Mouse (Mus musculus): ENCODE results near the gene Cactin. TPM values are rescaled to one million over a fixed set of nuclear protein-coding genes. Genes with fewer than 3 reads are reported as not detected.

Cactin gene
- polyA plus RNA-seq (2012; rRNA removed): 25.7 and 28.1 TPM in 2 replicates

DNA sequence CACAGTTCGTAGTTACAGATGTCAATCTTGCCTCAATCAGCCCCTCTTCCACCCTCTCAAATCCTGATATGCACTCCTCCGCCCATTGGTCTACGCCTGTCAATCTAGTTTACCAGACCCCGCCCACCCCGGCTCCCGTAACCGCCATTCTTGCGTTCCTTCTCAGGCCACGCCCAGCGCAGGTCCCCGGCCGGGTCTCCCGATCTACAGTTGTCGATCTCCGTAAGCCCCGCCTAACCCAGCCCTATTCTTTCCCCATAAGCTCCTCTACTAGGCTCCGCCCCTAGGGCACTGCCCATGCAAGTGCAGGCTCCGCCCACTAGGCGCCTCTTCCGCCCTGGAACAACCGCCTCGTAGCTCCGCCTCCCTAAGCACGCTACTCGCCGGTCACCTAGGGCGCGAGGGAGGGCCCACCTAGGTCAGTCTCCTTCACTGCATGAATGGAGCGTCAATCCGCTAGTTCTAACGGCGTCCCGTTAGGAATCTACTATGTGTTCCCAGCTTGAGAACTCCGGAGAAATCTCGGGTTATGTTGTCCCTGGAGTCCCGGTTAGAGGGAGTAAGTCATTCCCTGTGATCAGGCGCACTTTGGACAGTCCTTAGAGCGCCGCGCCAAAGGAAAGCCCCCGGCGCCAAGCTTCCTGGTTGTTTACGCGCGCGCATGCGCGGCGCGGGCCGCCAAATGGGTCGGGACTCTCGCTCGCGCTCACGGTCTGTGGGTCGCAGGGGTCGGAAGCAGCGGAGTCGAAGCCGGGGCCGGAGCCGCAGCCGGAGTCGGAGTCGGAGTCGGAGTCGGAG, at the start of gene Cactin:
Gene Cactin (plus strand): TSS at position 554 of the 798 bp plus-strand sequence.
- peak; percentile 99 for DNase-seq (ENCODE audit: low read depth, low spot score)
- under 1% methylated on average over 68 of the region's 68 CpGs for WGBS

DNA sequence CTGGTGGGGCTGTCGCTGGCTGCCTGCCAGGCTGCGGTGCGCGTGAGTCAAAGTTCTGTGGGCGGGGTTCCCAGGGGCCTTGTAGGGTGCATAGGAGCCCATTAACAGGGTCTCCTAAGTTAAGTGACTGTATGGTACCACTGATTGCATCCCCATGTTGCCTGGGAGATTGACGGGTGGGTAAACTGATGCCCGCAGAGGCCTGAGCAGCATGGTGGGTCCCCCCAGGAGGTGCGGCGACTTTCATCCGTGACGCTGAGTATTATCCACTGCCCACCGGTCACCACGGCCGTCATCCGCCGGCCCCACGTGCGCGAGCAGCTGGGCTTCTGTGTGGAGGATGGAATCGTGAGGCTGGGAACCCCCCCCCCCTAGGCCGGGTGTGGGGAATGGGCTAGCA, 48.5 kb upstream of the Cactin start:
- no peak for DNase-seq (ENCODE audit: low read depth, low spot score)
- 82% methylated on average over 21 of the region's 21 CpGs for WGBS

DNA sequence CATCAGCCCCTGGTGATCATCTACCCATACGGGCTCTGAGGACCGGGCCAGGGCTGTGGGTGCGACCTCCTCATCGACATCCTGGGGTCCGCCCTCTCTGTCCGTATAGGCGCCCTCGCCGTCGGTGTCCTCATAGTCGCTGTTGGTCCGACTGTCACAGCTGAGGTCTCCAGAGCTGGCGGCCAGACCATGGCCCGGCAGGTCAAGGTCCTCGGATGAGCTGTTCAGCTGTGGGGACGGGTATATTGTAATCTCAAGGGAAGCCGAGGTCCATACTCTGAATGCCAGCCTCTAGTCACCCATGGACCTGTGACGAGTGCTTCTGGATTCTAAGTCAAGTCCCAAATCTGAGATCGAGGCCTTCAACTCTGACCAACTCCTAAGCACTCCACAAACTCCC, 47.1 kb upstream of the Cactin start:
- WGBS: 93% methylated on average over 19 of the region's 19 CpGs

DNA sequence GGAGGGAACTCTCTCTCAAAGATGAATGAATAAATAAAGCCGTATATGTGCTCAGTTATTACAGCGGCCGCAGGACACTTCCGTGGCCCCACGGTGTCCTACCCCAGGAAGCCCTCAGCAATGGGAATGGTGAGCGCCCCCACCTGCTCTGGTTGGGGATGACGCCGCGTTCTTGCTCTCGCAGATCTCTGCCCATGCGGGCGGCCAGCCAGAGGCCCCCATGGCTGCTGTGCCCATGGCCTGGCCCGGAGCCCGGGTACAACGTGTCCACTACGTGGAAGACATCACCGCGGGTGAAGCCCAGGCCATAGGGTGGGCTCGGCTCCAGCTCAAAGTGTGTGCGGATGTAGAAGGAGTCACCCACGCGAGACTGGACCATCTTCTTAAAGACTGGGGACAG, 43.2 kb upstream of the Cactin start:
- no peak for DNase-seq (ENCODE audit: low read depth, low spot score)
- 90% methylated on average over 22 of the region's 22 CpGs for WGBS

More for the DNA sequence above, 47.1 kb upstream of the Cactin start:
- DNase-seq (ENCODE audit: low read depth, low spot score): no peak

DNA sequence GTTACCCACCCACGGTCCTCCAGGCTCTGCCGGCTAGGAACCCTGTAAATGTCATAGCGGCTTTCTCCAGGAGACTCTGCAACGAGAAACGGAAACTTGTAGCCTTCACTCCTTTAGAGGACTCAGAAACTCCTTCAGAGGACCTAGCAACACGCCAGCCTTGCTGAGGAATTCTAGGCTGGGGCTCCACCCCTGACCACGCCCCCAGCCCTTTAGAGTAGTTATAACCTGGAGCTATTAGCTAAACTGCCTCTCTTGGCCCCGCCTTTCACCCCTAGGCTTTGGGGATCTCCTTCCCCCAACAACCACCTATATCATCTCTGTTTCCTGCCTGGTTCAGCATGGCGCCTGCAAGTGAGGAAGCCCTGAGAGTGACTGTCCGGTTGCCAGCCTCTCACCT, 41.4 kb upstream of the Cactin start:
- no peak for DNase-seq (ENCODE audit: low read depth, low spot score)
- WGBS: 62% methylated on average over 10 of the region's 10 CpGs

DNA sequence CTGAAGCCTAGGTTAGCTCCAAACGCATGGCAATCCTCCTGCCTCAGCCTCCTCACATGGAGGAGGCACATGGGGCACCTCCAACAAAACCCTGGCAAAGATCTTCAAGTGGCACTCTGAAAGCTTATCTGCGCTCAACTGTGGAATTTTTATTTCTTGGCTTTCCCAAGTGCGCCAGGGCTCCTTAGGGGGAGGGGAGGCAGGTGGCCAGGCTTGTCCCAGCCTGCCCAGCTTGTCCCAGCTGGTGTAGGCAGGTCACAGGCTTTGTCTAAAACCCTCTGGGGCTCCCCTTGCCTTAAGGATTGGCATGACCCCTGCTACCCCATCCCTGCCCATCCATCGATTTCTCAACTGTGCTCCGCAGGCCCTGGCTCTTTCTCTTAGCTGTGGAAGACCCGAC, 36.7 kb upstream of the Cactin start:
- DNase-seq (ENCODE audit: low read depth, low spot score): no peak
- WGBS: 50% methylated on average over 6 of the region's 6 CpGs

DNA sequence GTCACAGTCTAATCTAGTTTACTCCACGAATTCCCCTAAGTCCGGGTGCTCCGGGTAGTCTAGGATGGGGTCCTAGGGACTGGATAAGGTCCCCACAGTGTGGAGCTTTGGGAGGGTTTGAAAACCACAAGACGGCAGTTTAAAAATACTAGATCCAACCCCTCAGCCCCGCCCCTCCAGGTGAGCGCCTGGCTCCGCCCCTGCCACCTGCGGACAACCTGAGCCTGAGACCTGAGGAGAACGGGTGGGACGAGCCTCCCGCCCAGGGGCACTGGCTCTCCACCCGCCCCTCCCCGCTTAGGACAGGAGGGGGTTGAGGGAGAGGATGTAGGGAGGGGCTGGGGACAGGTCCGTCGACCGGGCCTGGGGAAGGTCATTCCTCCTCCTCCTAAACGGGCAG, 36.2 kb upstream of the Cactin start:
- 5% methylated on average over 17 of the region's 17 CpGs for WGBS
- no peak for DNase-seq (ENCODE audit: low read depth, low spot score)

DNA sequence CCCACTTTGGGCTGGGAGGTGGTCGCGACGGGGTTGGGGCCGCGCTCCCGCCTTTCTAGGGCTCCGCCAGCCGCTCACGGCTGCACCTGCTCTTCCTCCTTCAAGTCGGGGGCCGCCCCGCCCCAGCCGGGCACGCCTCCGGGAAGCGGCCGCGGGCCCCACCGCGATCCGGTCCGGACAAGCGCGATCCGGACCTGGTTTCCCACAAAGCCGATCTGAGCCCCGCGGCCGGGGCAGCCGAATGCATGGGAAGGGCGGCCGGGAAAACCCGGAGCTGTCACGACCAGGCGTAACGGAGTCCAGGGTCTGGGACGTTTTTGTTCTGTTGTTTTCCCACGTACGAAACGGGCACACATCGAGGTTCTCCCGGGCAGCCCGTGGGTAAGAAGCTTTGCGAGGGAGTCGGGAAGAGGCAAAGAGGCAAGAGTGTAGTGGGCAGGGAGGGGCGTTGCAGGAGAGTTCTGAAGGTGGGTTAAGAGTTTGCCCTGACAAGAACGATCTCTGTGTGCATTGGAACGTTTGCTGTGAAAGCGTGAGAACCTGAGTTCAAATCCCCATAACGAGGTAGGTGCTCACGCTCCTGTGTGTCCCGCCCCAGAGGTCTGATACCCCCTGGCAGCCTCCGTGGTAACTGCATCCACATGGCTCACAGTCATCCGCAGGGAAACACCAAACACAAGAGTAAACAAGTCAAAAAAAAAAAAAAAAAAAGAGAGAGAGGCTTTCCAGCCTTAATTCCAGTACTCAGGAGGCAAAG, 35.0 kb upstream of the Cactin start:
- DNase-seq (ENCODE audit: low read depth, low spot score): peak; percentile 85
- 2% methylated on average over 54 of the region's 54 CpGs for WGBS

DNA sequence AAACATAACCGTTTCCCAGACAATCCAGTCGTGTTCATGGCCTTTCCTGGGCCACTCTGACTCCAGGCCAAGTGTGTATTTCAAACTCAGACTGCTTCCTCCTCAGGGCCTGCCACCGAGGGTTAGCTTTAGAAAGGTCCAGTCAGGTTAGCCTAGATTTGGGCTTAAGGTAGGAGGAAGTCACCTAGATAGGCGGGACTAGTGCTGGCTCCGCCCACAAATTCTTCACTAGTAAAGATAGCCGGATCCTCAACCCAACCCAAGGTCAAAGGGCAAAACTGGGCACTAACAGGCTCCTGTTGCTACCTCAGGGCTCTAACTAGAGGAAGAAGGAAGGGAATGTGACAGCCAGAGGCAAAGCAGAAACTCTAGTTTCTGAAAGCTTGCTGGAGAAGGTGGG, 34.3 kb upstream of the Cactin start:
- WGBS: 17% methylated on average over 6 of the region's 6 CpGs

DNA sequence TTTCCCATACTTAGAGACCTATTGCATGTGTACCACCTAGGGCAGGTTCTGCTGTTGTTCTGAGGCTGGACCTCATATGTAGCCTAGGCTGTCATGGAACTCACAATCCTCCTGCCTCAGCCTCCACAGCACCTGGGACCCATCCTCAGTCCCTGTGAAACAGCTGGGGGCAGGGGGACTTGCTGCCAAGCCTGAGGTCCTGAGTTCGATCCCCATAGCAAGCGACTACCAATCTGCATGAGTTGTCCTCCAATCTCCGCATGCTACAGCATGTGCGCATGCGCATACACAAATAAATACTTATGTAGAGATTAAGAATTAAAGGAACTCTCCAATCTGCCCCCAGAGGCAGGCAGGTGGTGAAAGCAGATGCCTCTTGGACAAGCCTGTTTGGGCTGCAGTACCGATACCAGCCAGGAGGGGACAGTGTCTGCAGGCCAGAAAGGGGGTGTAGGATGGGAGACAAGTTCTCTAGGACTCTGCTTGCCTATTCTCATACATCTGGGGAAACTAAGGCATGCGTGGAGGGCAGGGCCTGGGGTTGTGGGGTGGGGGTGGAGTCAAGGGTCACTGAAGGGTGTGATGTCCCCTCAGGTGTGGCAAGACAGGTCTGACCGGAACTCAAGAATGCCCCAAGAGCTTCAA, 33.3 kb upstream of the Cactin start:
- DNase-seq (ENCODE audit: low read depth, low spot score): no peak
- 53% methylated on average over 8 of the region's 8 CpGs for WGBS

More for the DNA sequence above, 34.3 kb upstream of the Cactin start:
- DNase-seq (ENCODE audit: low read depth, low spot score): peak; percentile 100

DNA sequence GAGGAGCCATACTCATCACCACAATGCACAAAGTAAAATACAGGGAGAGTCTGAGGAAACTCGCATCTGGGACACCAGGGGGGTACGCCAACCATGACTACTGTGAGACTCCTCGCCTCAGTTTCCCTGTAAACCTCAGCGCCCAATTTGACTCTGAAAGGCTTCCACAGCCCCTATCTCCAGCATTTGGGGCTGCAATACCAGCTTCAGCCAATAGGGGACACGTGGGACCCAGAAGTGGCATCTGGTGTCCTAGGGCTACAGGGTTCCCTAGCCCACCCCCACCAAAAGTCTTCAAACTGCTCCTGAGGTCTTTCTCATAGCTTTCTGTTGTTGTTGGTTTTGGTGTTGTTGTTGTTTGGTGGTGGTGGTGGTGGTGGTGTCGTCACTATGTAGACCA, 32.3 kb upstream of the Cactin start:
- no peak for DNase-seq (ENCODE audit: low read depth, low spot score)
- 22% methylated on average over 6 of the region's 6 CpGs for WGBS

DNA sequence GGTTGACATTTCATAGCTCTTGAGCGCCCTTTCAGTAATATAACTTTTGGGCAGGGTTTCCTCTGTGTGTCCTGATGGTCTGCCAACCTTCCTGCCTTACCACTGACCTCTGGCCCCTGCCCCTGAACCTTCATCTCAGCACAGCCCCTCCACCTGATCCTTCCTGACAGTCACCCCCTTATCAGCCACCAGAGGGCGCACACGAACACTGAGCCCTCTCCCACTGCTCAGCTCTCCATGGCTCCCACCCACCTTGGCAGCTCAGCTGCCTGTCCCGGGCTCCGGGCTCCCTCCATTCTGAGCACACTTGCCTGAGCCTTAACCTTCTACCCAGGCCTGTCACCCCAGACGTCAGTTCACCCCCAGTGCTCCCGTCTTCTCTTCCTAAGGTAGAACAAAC, 31.6 kb upstream of the Cactin start:
- no peak for DNase-seq (ENCODE audit: low read depth, low spot score)
- WGBS: 3% methylated on average over 7 of the region's 7 CpGs

DNA sequence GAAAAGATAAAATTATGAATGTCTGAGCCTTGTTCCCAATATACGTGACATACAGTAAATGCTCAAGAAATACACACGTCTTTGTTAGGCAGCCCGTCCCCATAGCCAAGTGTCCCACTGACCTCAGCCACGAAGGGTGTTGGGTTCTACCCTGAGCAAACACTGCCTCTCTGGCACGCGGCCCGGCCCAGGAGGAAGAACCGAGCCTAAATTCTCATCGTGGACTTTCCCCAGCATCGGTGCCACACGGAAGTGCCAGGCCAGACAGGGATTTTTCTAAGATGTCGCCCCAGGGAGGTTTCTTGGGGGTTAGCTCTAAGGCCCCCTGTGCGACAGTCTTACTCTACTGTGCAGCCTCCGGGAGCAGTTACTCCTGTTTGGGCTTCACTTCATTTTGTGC, 31.1 kb upstream of the Cactin start:
- 26% methylated on average over 14 of the region's 14 CpGs for WGBS
- DNase-seq (ENCODE audit: low read depth, low spot score): no peak

DNA sequence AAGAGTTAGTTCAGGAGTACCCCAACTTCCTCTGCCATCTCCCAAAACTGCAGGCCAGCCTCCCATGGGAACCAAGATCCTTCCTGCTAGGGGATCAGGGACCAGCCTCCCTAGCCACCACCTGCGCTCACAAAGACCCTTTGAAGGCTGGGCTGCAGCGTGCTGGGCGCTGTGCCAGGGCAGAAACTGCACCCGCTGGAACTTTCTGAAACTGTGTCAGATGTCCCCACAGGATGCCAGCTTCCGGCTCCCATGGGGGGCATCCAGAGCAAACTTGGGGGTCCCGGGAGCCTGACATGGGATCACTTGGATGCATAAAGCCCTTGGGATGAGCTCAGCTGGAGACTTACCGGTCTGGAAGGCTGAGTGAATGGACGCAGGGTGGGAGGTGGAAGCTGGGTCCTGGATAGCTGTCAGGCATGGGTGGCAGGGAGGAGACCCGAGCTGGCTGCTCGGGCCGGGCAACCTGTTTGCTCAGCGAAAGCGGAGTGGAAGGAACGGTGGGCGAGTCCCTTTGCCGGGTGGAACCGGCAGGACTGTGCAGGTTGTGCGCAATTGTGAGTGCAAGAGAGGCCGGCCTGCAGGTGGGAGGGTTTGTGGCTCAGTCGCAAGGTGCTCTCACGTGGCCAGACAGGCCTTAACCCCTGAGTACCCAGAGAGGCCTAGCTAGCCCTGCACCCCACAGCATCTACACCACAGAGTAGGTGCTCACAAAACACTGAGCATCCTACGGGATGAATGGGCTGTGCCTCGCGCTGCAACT, 30.0 kb upstream of the Cactin start:
- 14% methylated on average over 24 of the region's 24 CpGs for WGBS
- no peak for DNase-seq (ENCODE audit: low read depth, low spot score)

DNA sequence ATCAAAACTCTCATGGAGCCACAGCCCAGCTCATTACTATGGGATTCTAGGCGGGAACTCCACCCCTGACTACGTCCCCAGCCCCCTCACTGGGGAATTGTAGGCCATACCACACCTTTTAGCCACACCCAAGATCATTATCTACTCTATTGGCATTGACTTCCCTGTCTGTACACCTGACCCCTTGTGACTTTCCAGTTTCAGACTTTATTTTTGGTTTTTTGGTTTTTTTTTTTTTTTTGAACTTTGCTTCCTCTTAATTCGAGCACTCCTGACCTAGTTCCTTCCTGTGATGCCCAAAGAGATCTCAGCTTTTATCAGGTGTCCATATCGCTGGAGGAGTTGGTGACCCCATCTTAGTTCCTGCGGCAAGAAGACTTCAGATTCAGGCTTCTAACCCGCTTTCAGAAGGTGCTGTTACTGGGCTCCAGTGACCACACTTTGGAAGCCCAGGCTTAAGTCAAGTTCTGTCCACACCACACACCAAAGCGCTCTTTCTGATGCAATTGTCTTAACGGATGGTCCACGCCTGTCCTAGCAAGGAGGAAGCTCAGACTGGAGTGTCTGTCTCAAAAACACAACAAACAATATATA, 29.3 kb upstream of the Cactin start, which contains the start of gene Tjp3:
Gene Tjp3 (minus strand): TSS at position 71 of the 594 bp plus-strand sequence.
- no peak for DNase-seq (ENCODE audit: low read depth, low spot score)
- WGBS: 29% methylated on average over 9 of the region's 9 CpGs

DNA sequence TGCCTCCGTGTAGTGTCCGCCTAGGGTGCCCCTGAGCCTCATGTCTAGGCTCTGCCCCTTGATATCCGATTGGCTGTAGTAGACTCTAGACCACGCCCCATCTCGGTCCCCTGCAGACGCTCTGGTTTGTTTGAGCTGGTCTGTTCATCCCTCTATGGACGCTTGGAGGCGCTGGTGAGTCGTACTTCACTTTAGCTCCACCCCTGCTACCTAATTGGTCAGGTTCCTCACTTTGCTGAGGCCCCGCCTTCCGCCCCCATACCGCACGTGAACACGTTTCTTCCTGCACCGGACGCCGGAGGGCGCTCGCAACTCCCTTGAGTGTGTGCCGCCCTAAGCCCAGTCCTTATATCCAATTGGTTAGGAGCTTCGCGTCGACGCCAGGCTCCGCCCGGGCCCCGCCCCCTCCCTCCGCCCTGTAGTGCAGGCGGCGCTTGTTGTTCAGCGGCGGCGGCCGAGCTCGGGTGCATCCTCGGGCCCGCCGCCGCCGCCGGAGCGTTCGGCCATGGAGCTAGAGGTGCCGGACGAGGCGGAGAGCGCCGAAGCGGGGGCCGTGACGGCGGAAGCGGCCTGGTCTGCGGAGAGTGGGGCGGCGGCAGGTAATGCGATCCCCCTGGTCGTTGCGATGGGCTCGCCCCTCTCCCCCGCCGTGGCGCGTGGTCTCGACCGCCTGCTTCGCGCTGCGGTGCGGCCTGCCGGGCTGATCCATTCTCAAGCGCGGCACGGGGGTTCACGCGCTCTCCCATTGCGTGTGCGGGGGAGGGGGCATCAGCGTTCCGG, 28.2 kb upstream of the Cactin start, which contains the start of gene Pip5k1c:
Gene Pip5k1c (plus strand): TSS at position 410 of the 780 bp plus-strand sequence.
- peak; percentile 99 for DNase-seq (ENCODE audit: low read depth, low spot score)
- under 1% methylated on average over 80 of the region's 80 CpGs for WGBS

DNA sequence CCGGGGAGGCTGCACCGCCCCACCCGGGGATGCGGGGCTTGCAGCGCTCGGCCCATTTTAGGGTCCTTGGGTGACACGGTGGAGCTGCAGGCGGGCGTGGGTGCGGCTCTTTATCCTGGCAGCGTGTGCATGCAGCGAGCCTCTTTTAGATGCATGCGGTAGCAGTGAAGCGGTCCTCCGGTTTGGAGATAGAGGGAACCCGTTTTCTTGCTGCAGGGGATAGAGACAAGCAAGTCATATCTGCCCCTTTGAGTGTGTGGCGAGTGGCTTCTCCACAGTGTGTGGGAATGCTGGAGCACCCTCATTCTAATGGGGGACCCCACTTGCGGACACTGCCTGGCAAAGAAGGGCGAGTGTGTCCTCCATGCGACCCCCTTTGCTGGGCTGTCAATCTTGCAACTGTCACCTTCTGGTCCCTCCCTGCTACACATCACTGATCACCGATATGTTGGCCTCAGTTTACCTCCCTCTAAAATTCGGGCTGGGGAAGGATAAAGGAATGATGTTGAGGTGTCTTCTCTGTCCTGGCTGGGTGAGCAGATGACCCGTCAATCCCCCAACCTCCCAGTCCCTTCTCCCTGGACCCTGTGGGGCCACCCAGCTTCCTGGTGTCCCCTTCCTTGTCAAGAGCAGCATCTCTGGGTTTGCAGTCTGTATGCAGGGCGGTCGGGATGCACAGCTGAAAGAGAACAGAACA, 27.4 kb upstream of the Cactin start:
- DNase-seq (ENCODE audit: low read depth, low spot score): no peak
- WGBS: 1% methylated on average over 25 of the region's 25 CpGs

DNA sequence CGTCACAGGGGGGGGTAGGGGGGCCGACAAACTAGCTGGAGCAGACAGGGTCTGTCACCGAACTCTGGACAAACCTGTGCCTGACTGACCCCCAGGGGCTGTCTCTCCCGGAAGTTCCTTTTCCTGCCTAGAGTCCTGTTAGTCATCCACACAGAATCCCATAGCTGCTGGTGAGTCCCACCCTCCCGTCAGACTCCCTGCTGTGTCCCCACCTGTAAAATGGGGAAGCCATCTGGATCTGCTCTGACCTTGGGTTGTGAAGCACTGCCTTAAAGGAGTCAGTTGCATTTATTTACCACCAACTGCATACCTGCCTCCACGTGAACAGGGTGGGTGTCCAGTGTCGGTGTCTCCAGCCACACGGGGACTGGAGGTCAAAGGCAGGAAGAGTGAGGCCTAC, 26.5 kb upstream of the Cactin start:
- DNase-seq (ENCODE audit: low read depth, low spot score): no peak
- WGBS: 30% methylated on average over 8 of the region's 8 CpGs
